Mouse (Mus musculus): ENCODE measurements around the gene Celf2. TPM values are rescaled to one million over a fixed set of nuclear protein-coding genes. Genes with fewer than 3 reads are reported as not detected.

The Celf2 gene
- polyA plus RNA-seq, 1 experiment from 2014 or later = 191 TPM

- no peaks in the 10 kb centered on the region for H3K9me3 ChIP-seq (ENCODE audit: control insufficient read depth, low read length)
- no peaks in the 10 kb centered on the region for H3K27me3 ChIP-seq (ENCODE audit: control insufficient read depth, insufficient read depth, low read length)
- WGBS = 79% methylated on average over 7 of the region's 7 CpGs
- no peak overlapping the region for H3K4me2 ChIP-seq (ENCODE audit: low read length)
- H3K27ac ChIP-seq (replicated peaks; ENCODE audit: low read depth, low read length) = no peak overlapping the region
- ATAC-seq (ENCODE audit: low FRiP score, low TSS enrichment) (no peak), DNase-seq (no peak)
- H3K4me3 ChIP-seq (replicated peaks; ENCODE audit: low read depth, low read length) = no peak overlapping the region
- H3K36me3 ChIP-seq (ENCODE audit: control insufficient read depth, insufficient read depth, low read length) = peaks cover 31% of the 10 kb centered on the region
- peaks cover 6% of the 10 kb centered on the region for H3K4me1 ChIP-seq (ENCODE audit: control insufficient read depth, insufficient read depth, low read length)
- no peak overlapping the region for H3K9ac ChIP-seq (replicated peaks; ENCODE audit: low read length)
These were observed 960.1 kb downstream of the Celf2 start for GRCm38 (mm10) chr2:6549251-6549650.

GRCm38 (mm10) chr2:6547139-6547664 is 962.2 kb downstream of the Celf2 start:
- H3K9me3 ChIP-seq (ENCODE audit: control insufficient read depth, low read length) = no peaks in the 10 kb centered on the region
- ATAC-seq (ENCODE audit: low FRiP score, low TSS enrichment) (peak; percentile 72), DNase-seq (peak; percentile 50)
- 11% methylated on average over 9 of the region's 9 CpGs for WGBS
- H3K27me3 ChIP-seq (ENCODE audit: control insufficient read depth, insufficient read depth, low read length) = no peaks in the 10 kb centered on the region
- H3K36me3 ChIP-seq (ENCODE audit: control insufficient read depth, insufficient read depth, low read length) = peaks cover 20% of the 10 kb centered on the region
- H3K4me3 ChIP-seq (replicated peaks; ENCODE audit: low read depth, low read length) = no peak overlapping the region
- H3K27ac ChIP-seq (replicated peaks; ENCODE audit: low read depth, low read length) = peak overlapping the region; percentile 72
- 0 out of 2 replicates have a peak overlapping the region, but pooled peaks have one; percentile 24 for H3K9ac ChIP-seq (replicated peaks; ENCODE audit: low read length)
- peaks cover 6% of the 10 kb centered on the region for H3K4me1 ChIP-seq (ENCODE audit: control insufficient read depth, insufficient read depth, low read length)
- no peak overlapping the region for H3K4me2 ChIP-seq (ENCODE audit: low read length)

- H3K9me3 ChIP-seq (ENCODE audit: control insufficient read depth, low read length) = no peaks in the 10 kb centered on the region
- H3K27ac ChIP-seq (replicated peaks; ENCODE audit: low read depth, low read length) = peak overlapping the region; percentile 72
- H3K4me1 ChIP-seq (ENCODE audit: control insufficient read depth, insufficient read depth, low read length) = peaks cover 6% of the 10 kb centered on the region
- DNase-seq (peak; percentile 39), ATAC-seq (ENCODE audit: low FRiP score, low TSS enrichment) (peak; percentile 73; the same call in 1 of the 2 replicates)
- H3K4me3 ChIP-seq (replicated peaks; ENCODE audit: low read depth, low read length) = no peak overlapping the region
- H3K4me2 ChIP-seq (ENCODE audit: low read length) = no peak overlapping the region
- 18% methylated on average over 14 of the region's 14 CpGs for WGBS
- H3K27me3 ChIP-seq (ENCODE audit: control insufficient read depth, insufficient read depth, low read length) = no peaks in the 10 kb centered on the region
- peaks cover 22% of the 10 kb centered on the region for H3K36me3 ChIP-seq (ENCODE audit: control insufficient read depth, insufficient read depth, low read length)
- 0 out of 2 replicates have a peak overlapping the region, but pooled peaks have one; percentile 24 for H3K9ac ChIP-seq (replicated peaks; ENCODE audit: low read length)
These were observed 962.8 kb downstream of the Celf2 start for GRCm38 (mm10) chr2:6546462-6547138.

- DNase-seq = peak; percentile 44
- Histone ChIP-seq H3K4me1 (ENCODE audit: control insufficient read depth, insufficient read depth, low read length) (peaks cover 6% of the 10 kb centered on the region), H3K4me2 (ENCODE audit: low read length) (no peak overlapping the region), H3K4me3 (replicated peaks; ENCODE audit: low read depth, low read length) (no peak overlapping the region), H3K9ac (replicated peaks; ENCODE audit: low read length) (no peak overlapping the region), H3K9me3 (ENCODE audit: control insufficient read depth, low read length) (no peaks in the 10 kb centered on the region), H3K27ac (replicated peaks; ENCODE audit: low read depth, low read length) (no peak overlapping the region), H3K27me3 (ENCODE audit: control insufficient read depth, insufficient read depth, low read length) (no peaks in the 10 kb centered on the region), H3K36me3 (ENCODE audit: control insufficient read depth, insufficient read depth, low read length) (peaks cover 23% of the 10 kb centered on the region)
- WGBS = 37% methylated on average over 10 of the region's 10 CpGs
- no peak for ATAC-seq (ENCODE audit: low FRiP score, low TSS enrichment)
These were observed 964.0 kb downstream of the Celf2 start for GRCm38 (mm10) chr2:6545127-6545931.

GRCm38 (mm10) chr2:6543650-6544049 is 965.7 kb downstream of the Celf2 start:
- Histone ChIP-seq H3K9me3 (ENCODE audit: control insufficient read depth, low read length) (no peaks in the 10 kb centered on the region), H3K4me3 (replicated peaks; ENCODE audit: low read depth, low read length) (no peak overlapping the region), H3K36me3 (ENCODE audit: control insufficient read depth, insufficient read depth, low read length) (peaks cover 11% of the 10 kb centered on the region), H3K27me3 (ENCODE audit: control insufficient read depth, insufficient read depth, low read length) (no peaks in the 10 kb centered on the region), H3K9ac (replicated peaks; ENCODE audit: low read length) (no peak overlapping the region), H3K27ac (replicated peaks; ENCODE audit: low read depth, low read length) (no peak overlapping the region), H3K4me1 (ENCODE audit: control insufficient read depth, insufficient read depth, low read length) (peaks cover 6% of the 10 kb centered on the region), H3K4me2 (ENCODE audit: low read length) (no peak overlapping the region)
- WGBS = 92% methylated on average over 5 of the region's 5 CpGs
- DNase-seq (no peak), ATAC-seq (ENCODE audit: low FRiP score, low TSS enrichment) (no peak)

- Histone ChIP-seq H3K4me1 (ENCODE audit: control insufficient read depth, insufficient read depth, low read length) (peaks cover 6% of the 10 kb centered on the region), H3K27me3 (ENCODE audit: control insufficient read depth, insufficient read depth, low read length) (no peaks in the 10 kb centered on the region), H3K27ac (replicated peaks; ENCODE audit: low read depth, low read length) (no peak overlapping the region), H3K9me3 (ENCODE audit: control insufficient read depth, low read length) (no peaks in the 10 kb centered on the region), H3K4me3 (replicated peaks; ENCODE audit: low read depth, low read length) (no peak overlapping the region), H3K9ac (replicated peaks; ENCODE audit: low read length) (no peak overlapping the region), H3K4me2 (ENCODE audit: low read length) (no peak overlapping the region), H3K36me3 (ENCODE audit: control insufficient read depth, insufficient read depth, low read length) (peaks cover 11% of the 10 kb centered on the region)
- 90% methylated on average over 12 of the region's 12 CpGs for WGBS
- no peak for DNase-seq
- ATAC-seq (ENCODE audit: low FRiP score, low TSS enrichment) = no peak
These were observed 966.7 kb downstream of the Celf2 start for GRCm38 (mm10) chr2:6542556-6543180.

GRCm38 (mm10) chr2:6540825-6541224 is 968.5 kb downstream of the Celf2 start:
- no peak for DNase-seq
- Histone ChIP-seq H3K4me1 (ENCODE audit: control insufficient read depth, insufficient read depth, low read length) (no peaks in the 10 kb centered on the region; the same call in 1 of the 2 replicates), H3K27me3 (ENCODE audit: control insufficient read depth, insufficient read depth, low read length) (no peaks in the 10 kb centered on the region), H3K4me3 (replicated peaks; ENCODE audit: low read depth, low read length) (no peak overlapping the region), H3K4me2 (ENCODE audit: low read length) (no peak overlapping the region), H3K9me3 (ENCODE audit: control insufficient read depth, low read length) (no peaks in the 10 kb centered on the region), H3K9ac (replicated peaks; ENCODE audit: low read length) (no peak overlapping the region), H3K27ac (replicated peaks; ENCODE audit: low read depth, low read length) (no peak overlapping the region), H3K36me3 (ENCODE audit: control insufficient read depth, insufficient read depth, low read length) (peaks cover 11% of the 10 kb centered on the region)
- WGBS = 88% methylated on average over 6 of the region's 6 CpGs
- ATAC-seq (ENCODE audit: low FRiP score, low TSS enrichment) = no peak

- Histone ChIP-seq H3K9me3 (ENCODE audit: control insufficient read depth, low read length) (no peaks in the 10 kb centered on the region), H3K4me2 (ENCODE audit: low read length) (no peak overlapping the region), H3K36me3 (ENCODE audit: control insufficient read depth, insufficient read depth, low read length) (peaks cover 11% of the 10 kb centered on the region), H3K4me1 (ENCODE audit: control insufficient read depth, insufficient read depth, low read length) (no peaks in the 10 kb centered on the region), H3K9ac (replicated peaks; ENCODE audit: low read length) (no peak overlapping the region), H3K27ac (replicated peaks; ENCODE audit: low read depth, low read length) (no peak overlapping the region), H3K4me3 (replicated peaks; ENCODE audit: low read depth, low read length) (no peak overlapping the region), H3K27me3 (ENCODE audit: control insufficient read depth, insufficient read depth, low read length) (no peaks in the 10 kb centered on the region)
- no peak for ATAC-seq (ENCODE audit: low FRiP score, low TSS enrichment)
- WGBS = 89% methylated on average over 11 of the region's 11 CpGs
- DNase-seq = no peak
These were observed 969.3 kb downstream of the Celf2 start for GRCm38 (mm10) chr2:6540092-6540491.
